Mouse (Mus musculus) limb, embryonic 11.5 days (tissue): ENCODE measurements around the gene Capza1. TPM values are rescaled to one million over a fixed set of nuclear protein-coding genes. Genes with fewer than 3 reads are reported as not detected.

Source experiments
- ATAC-seq: fragments of 200-750 bp; cut with Nextera tagmentation; 2 replicates; pipeline ENCODE4 v1.8.0; 2017; ENCODE audit warnings: low read depth; ENCODE audit not compliant: insufficient number of reproducible peaks, low FRiP score, low TSS enrichment
- DNase-seq: peaks from one replicate; pipeline ENCODE4 v3.0.0-alpha.2; 2015; ENCODE audit warnings: low spot score
- H3K27ac ChIP-seq: fragments of 300-500 bp; sonication (generic); replicated peaks from 2 replicates; pipeline ENCODE4 v1.5.1; 2014; ENCODE audit warnings: low read depth, mild to moderate bottlenecking, low read length
- H3K27me3 ChIP-seq: fragments of 300-500 bp; sonication (generic); 2 replicates; pipeline ENCODE4 v1.6.1; 2014; ENCODE audit warnings: mild to moderate bottlenecking, low read length, mixed read lengths; ENCODE audit not compliant: control insufficient read depth, insufficient read depth
- H3K36me3 ChIP-seq: fragments of 300-500 bp; sonication (generic); 2 replicates; pipeline ENCODE4 v1.6.1; 2014; ENCODE audit warnings: mild to moderate bottlenecking, low read length, moderate library complexity, mixed read lengths; ENCODE audit not compliant: control insufficient read depth, insufficient read depth
- H3K4me1 ChIP-seq: fragments of 300-500 bp; sonication (generic); 2 replicates; pipeline ENCODE4 v1.6.1; 2014; ENCODE audit warnings: low read length, mixed read lengths; ENCODE audit not compliant: control insufficient read depth, insufficient read depth
- H3K4me2 ChIP-seq: fragments of 300-500 bp; sonication (generic); 2 replicates; pipeline ENCODE4 v1.6.1; 2014; ENCODE audit warnings: low read depth, mild to moderate bottlenecking, moderate library complexity; ENCODE audit not compliant: severe bottlenecking
- H3K4me3 ChIP-seq: fragments of 300-500 bp; sonication (generic); 2 replicates; pipeline ENCODE4 v1.5.1; 2014; ENCODE audit warnings: low read depth, low read length
- H3K9ac ChIP-seq: fragments of 300-500 bp; sonication (generic); 2 replicates; pipeline ENCODE4 v1.6.1; 2014; ENCODE audit warnings: mild to moderate bottlenecking, low read length
- H3K9me3 ChIP-seq: fragments of 300-500 bp; sonication (generic); 2 replicates; pipeline ENCODE4 v1.6.1; 2016; ENCODE audit warnings: low read length; ENCODE audit not compliant: control insufficient read depth
- WGBS: fragments of 180-500 bp; shearing (Covaris S2); extraction: QIAGEN DNeasy Blood & Tissue Kit; methylation state at CpG from one replicate; pipeline ENCODE4 v1.1.7; 2014; 5-methylcytosine and 5-hydroxymethylcytosine counted together
- polyA plus RNA-seq: library from polyadenylated mRNA; unstranded; fragments of >200 nt; fragmentation: Nextera tagmentation; extraction: Ambion mirVana; gene quantifications from 2 replicates; pipeline ENCODE4 v1.2.1, GENCODE M21; 2014

The Capza1 gene
- polyA plus RNA-seq, 1 experiment from 2014 or later: 210 TPM

GRCm38 (mm10) chr3:104841049-104841448 lies 23.3 kb downstream of the Capza1 start:
- no peak for DNase-seq
- no peak overlapping the region for H3K4me3 ChIP-seq
- no peaks in the 10 kb centered on the region for H3K27me3 ChIP-seq
- H3K4me2 ChIP-seq: no peak overlapping the region
- H3K9ac ChIP-seq: no peak overlapping the region
- WGBS: 90% methylated on average over 5 of the region's 5 CpGs
- no peak overlapping the region for H3K27ac ChIP-seq
- peaks cover 4% of the 10 kb centered on the region; the same call in 1 of the 2 replicates for H3K36me3 ChIP-seq
- no peaks in the 10 kb centered on the region for H3K4me1 ChIP-seq
- no peak for ATAC-seq
- no peaks in the 10 kb centered on the region for H3K9me3 ChIP-seq

DNA sequence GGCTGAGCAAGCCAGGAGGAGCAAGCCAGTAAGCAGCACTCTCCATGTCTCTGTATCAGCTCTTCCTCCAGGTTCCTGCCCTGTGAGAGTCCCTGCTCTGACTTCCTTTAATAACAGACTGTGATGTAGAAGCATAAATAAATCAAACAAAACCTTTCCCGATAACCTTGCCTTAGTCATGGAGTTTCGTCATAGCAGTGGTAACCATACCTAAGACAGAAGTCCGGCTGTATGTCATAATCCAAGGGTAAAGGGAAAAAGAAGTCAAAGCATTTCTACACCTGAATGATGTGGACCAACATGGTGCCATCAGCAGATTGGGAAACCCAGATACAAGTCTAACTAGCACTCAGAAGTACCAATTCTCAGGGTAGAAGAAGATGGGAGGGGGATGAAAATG lies 28.5 kb downstream of the Capza1 start:
- Histone ChIP-seq H3K27ac (no peak overlapping the region), H3K9me3 (no peaks in the 10 kb centered on the region), H3K4me1 (no peaks in the 10 kb centered on the region), H3K9ac (no peak overlapping the region), H3K4me3 (no peak overlapping the region), H3K4me2 (no peak overlapping the region), H3K27me3 (no peaks in the 10 kb centered on the region), H3K36me3 (peaks cover 13% of the 10 kb centered on the region)
- no peak for DNase-seq
- WGBS: 94% methylated on average over 3 of the region's 3 CpGs
- no peak for ATAC-seq

GRCm38 (mm10) chr3:104822413-104822812 lies 41.9 kb downstream of the Capza1 start:
- Histone ChIP-seq H3K27me3 (no peaks in the 10 kb centered on the region), H3K9ac (no peak overlapping the region), H3K4me2 (no peak overlapping the region), H3K4me3 (no peak overlapping the region), H3K36me3 (peaks cover 5% of the 10 kb centered on the region; the same call in 1 of the 2 replicates), H3K27ac (no peak overlapping the region), H3K4me1 (peaks cover 6% of the 10 kb centered on the region; the same call in 1 of the 2 replicates), H3K9me3 (no peaks in the 10 kb centered on the region)
- ATAC-seq: no peak
- 93% methylated on average over 3 of the region's 3 CpGs for WGBS
- no peak for DNase-seq

DNA sequence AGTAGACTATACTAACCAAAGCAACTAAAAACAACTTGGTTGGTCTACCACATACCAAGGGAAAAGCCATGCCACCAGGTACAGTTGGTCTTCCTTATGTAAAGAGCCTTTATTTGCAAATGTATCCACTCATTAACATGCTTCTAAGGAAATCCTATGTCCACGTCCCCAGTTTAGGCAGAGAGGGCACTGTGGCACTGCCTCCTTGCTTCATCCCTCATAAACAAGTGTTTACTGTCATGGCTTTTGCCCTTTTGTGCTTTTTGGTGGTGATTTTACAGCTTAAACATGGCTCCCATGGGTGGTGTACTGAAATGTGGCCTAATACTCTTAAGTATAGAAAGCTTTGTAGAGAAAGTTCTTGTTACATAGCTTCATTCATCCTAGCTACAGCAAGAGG lies 43.9 kb downstream of the Capza1 start:
- Histone ChIP-seq H3K9ac (no peak overlapping the region), H3K27ac (no peak overlapping the region), H3K4me3 (no peak overlapping the region), H3K36me3 (peaks cover 3% of the 10 kb centered on the region; the same call in 1 of the 2 replicates), H3K4me1 (peaks cover 12% of the 10 kb centered on the region), H3K27me3 (no peaks in the 10 kb centered on the region), H3K4me2 (no peak overlapping the region), H3K9me3 (no peaks in the 10 kb centered on the region)
- 44% methylated on average over 1 of the region's 1 CpGs for WGBS
- DNase-seq (no peak), ATAC-seq (no peak)

DNA sequence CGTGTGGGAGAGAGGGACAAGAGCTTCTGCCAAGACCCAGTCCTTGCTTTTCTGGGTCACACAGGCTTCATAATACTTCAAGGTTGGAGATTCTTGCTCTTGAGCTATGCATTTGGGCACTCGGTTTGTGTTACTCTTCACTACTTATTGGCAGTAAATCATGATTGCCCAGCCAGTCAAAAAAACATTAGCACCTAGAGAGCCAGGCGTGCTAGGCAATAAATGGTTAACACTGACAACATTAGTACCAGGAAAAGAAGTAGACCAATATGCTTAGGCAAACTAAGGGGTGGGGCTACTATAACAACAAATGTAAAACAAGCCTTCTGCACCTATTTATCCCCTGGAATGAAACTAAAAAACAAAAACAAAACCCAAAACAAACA lies 45.6 kb downstream of the Capza1 start:
- DNase-seq (no peak), ATAC-seq (no peak)
- no peaks in the 10 kb centered on the region for H3K27me3 ChIP-seq
- H3K4me3 ChIP-seq: peak overlapping the region; percentile 95
- peaks cover 12% of the 10 kb centered on the region for H3K4me1 ChIP-seq
- 2% methylated on average over 3 of the region's 3 CpGs for WGBS
- H3K9me3 ChIP-seq: no peaks in the 10 kb centered on the region
- peaks cover 3% of the 10 kb centered on the region; the same call in 1 of the 2 replicates for H3K36me3 ChIP-seq
- H3K27ac ChIP-seq: peak overlapping the region; percentile 92; the same call in 1 of the 2 replicates
- H3K9ac ChIP-seq: peak overlapping the region; percentile 94; the same call in 1 of the 2 replicates
- H3K4me2 ChIP-seq: peak overlapping the region; percentile 70

- WGBS: 0% methylated on average over 40 of the region's 40 CpGs
- Histone ChIP-seq H3K4me3 (peak within 1 kb of the TSS; percentile 95), H3K4me2 (peak within 1 kb of the TSS; percentile 70), H3K9ac (peak within 1 kb of the TSS; percentile 94), H3K9me3 (no peaks in the 10 kb centered on the region), H3K27ac (peak within 1 kb of the TSS; percentile 92), H3K36me3 (peaks cover 3% of the 10 kb centered on the region; the same call in 1 of the 2 replicates), H3K4me1 (peaks cover 12% of the 10 kb centered on the region), H3K27me3 (no peaks in the 10 kb centered on the region)
- ATAC-seq (peak; percentile 84), DNase-seq (peak; percentile 88)
Observed at GRCm38 (mm10) chr3:104817991-104818748, 46.1 kb downstream of the Capza1 start, which contains the start of gene Mov10. Mov10 (minus strand) TSS chr3:104818563.

- H3K4me2 ChIP-seq: peak overlapping the region; percentile 70
- under 1% methylated on average over 46 of the region's 46 CpGs for WGBS
- no peaks in the 10 kb centered on the region for H3K9me3 ChIP-seq
- ATAC-seq: peak; percentile 57
- no peaks in the 10 kb centered on the region for H3K27me3 ChIP-seq
- H3K36me3 ChIP-seq: peaks cover 1% of the 10 kb centered on the region; the same call in 1 of the 2 replicates
- H3K9ac ChIP-seq: peak overlapping the region; percentile 94
- H3K4me1 ChIP-seq: peaks cover 12% of the 10 kb centered on the region
- H3K27ac ChIP-seq: peak overlapping the region; percentile 92
- peak; percentile 78 for DNase-seq
- H3K4me3 ChIP-seq: peak overlapping the region; percentile 95
Observed at GRCm38 (mm10) chr3:104817481-104817990, 46.8 kb downstream of the Capza1 start.

- H3K4me1 ChIP-seq: peaks cover 12% of the 10 kb centered on the region
- no peaks in the 10 kb centered on the region for H3K27me3 ChIP-seq
- no peak overlapping the region for H3K9ac ChIP-seq
- no peak overlapping the region for H3K4me3 ChIP-seq
- ATAC-seq: no peak
- H3K9me3 ChIP-seq: no peaks in the 10 kb centered on the region
- 96% methylated on average over 7 of the region's 7 CpGs for WGBS
- no peak overlapping the region for H3K27ac ChIP-seq
- peak overlapping the region; percentile 70; the same call in 1 of the 2 replicates for H3K4me2 ChIP-seq
- no peaks in the 10 kb centered on the region for H3K36me3 ChIP-seq
- no peak for DNase-seq
Observed at GRCm38 (mm10) chr3:104816130-104816529, 48.2 kb downstream of the Capza1 start.
